Mouse (Mus musculus) kidney, adult 2 months (tissue): ENCODE results near the gene Trpm8. TPM values are rescaled to one million over a fixed set of nuclear protein-coding genes. Genes with fewer than 3 reads are reported as not detected.

ENCODE experiments used
- DNase-seq: peaks from one replicate; pipeline ENCODE4 v3.0.0; 2021
- H3K27ac ChIP-seq: fragments of 200-500 bp; 2 replicates; pipeline ENCODE4 v1.5.1; 2012; ENCODE audit warnings: low read depth, low read length, control low read depth, inconsistent platforms; ENCODE audit not compliant: insufficient read depth
- H3K27me3 ChIP-seq: fragments of 200-500 bp; replicated peaks from 2 replicates; pipeline ENCODE4 v1.6.1; 2012; ENCODE audit warnings: mild to moderate bottlenecking, moderate library complexity, low read length, inconsistent platforms; ENCODE audit not compliant: control insufficient read depth, insufficient read depth
- H3K36me3 ChIP-seq: fragments of 200-500 bp; 2 replicates; pipeline ENCODE4 v1.6.1; 2012; ENCODE audit warnings: mild to moderate bottlenecking, moderate library complexity, low read length, inconsistent platforms; ENCODE audit not compliant: control insufficient read depth, insufficient read depth
- H3K4me1 ChIP-seq: fragments of 200-500 bp; 2 replicates; pipeline ENCODE4 v1.6.1; 2011; ENCODE audit warnings: low read length; ENCODE audit not compliant: control insufficient read depth, insufficient read depth
- H3K4me3 ChIP-seq: fragments of 200-500 bp; 2 replicates; pipeline ENCODE4 v1.5.1; 2011; ENCODE audit warnings: mild to moderate bottlenecking, low read depth, low read length, control low read depth; ENCODE audit not compliant: insufficient read depth
- CTCF ChIP-seq: fragments of 200-500 bp; conservative IDR thresholded peaks from 2 replicates; pipeline ENCODE4 v1.5.1; 2011; ENCODE audit warnings: low read depth, mild to moderate bottlenecking, control low read depth, low read length, moderate library complexity, mixed read lengths; ENCODE audit not compliant: insufficient read depth, insufficient read length
- POLR2A ChIP-seq: fragments of 200-500 bp; IDR thresholded peaks from one replicate; pipeline ENCODE4 v1.6.1; 2011; ENCODE audit warnings: low read depth, low read length, control low read depth
- WGBS: fragments of 180-500 bp; shearing (Covaris S2); methylation state at CpG from one replicate; pipeline ENCODE4 v1.1.7; 2018; 5-methylcytosine and 5-hydroxymethylcytosine counted together
- polyA plus RNA-seq: library from polyadenylated mRNA; depleted of rRNA; stranded (reverse); fragments of >200 nt; gene quantifications from 2 replicates; pipeline ENCODE4 v1.2.3, GENCODE M21; 2012; rRNA removed

The Trpm8 gene
- polyA plus RNA-seq, 1 experiment, result not detected

GRCm38 (mm10) chr1:88429413-88429812 lies 152.0 kb downstream of the Trpm8 start:
- Histone ChIP-seq H3K4me1 (no peaks in the 10 kb centered on the region), H3K27me3 (no peaks in the 10 kb centered on the region), H3K27ac (no peak overlapping the region), H3K4me3 (no peak overlapping the region), H3K36me3 (no peaks in the 10 kb centered on the region)
- WGBS, result 29% methylated on average over 1 of the region's 1 CpGs
- DNase-seq, result peak; percentile 19
- no peak for TF ChIP-seq POLR2A
- TF ChIP-seq CTCF, result no peak

- no peak overlapping the region for H3K4me3 ChIP-seq
- WGBS, result 88% methylated on average over 4 of the region's 4 CpGs
- TF ChIP-seq POLR2A, result no peak
- no peak for TF ChIP-seq CTCF
- no peak for DNase-seq
- H3K4me1 ChIP-seq, result no peaks in the 10 kb centered on the region
- no peaks in the 10 kb centered on the region for H3K27me3 ChIP-seq
- no peaks in the 10 kb centered on the region for H3K36me3 ChIP-seq
- H3K27ac ChIP-seq, result no peak overlapping the region
Observed at GRCm38 (mm10) chr1:88431262-88431661, 153.8 kb downstream of the Trpm8 start.

GRCm38 (mm10) chr1:88432601-88433000 lies 155.1 kb downstream of the Trpm8 start:
- TF ChIP-seq POLR2A, result no peak
- TF ChIP-seq CTCF, result no peak
- 44% methylated on average over 3 of the region's 3 CpGs for WGBS
- Histone ChIP-seq H3K4me3 (no peak overlapping the region), H3K36me3 (no peaks in the 10 kb centered on the region), H3K27ac (no peak overlapping the region), H3K4me1 (no peaks in the 10 kb centered on the region), H3K27me3 (no peaks in the 10 kb centered on the region)
- DNase-seq, result no peak

- Histone ChIP-seq H3K4me1 (no peaks in the 10 kb centered on the region), H3K4me3 (no peak overlapping the region), H3K27me3 (no peaks in the 10 kb centered on the region), H3K27ac (no peak overlapping the region), H3K36me3 (no peaks in the 10 kb centered on the region)
- TF ChIP-seq POLR2A, result no peak
- TF ChIP-seq CTCF, result no peak
- no peak for DNase-seq
- WGBS, result 72% methylated on average over 6 of the region's 6 CpGs
Observed at GRCm38 (mm10) chr1:88433096-88433883, 155.8 kb downstream of the Trpm8 start.

DNA sequence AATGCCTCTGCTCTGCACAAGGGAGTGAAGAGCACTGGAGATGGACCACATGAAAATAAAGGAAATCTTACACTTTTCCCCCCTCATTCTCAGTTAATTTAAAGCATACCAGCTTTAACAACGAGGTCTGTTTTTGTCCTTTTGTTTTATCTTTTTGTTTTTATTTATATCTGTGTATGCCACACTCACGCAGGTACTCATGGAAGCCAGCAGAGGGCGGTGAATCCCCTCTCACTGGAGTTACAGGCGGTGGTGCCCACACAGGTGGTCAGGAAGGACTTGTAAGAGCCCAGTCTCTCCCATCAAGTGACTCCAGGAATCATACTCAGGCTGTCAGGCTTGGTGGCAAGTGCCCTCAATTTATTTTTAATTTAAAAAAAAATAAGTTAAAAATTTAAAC lies 156.6 kb downstream of the Trpm8 start:
- no peak for DNase-seq
- TF ChIP-seq POLR2A (no peak), CTCF (peak; percentile 31; the same call in 1 of the 2 replicates)
- no peak overlapping the region for H3K4me3 ChIP-seq
- 76% methylated on average over 4 of the region's 4 CpGs for WGBS
- no peaks in the 10 kb centered on the region for H3K27me3 ChIP-seq
- H3K4me1 ChIP-seq, result no peaks in the 10 kb centered on the region
- H3K36me3 ChIP-seq, result no peaks in the 10 kb centered on the region
- H3K27ac ChIP-seq, result no peak overlapping the region

DNA sequence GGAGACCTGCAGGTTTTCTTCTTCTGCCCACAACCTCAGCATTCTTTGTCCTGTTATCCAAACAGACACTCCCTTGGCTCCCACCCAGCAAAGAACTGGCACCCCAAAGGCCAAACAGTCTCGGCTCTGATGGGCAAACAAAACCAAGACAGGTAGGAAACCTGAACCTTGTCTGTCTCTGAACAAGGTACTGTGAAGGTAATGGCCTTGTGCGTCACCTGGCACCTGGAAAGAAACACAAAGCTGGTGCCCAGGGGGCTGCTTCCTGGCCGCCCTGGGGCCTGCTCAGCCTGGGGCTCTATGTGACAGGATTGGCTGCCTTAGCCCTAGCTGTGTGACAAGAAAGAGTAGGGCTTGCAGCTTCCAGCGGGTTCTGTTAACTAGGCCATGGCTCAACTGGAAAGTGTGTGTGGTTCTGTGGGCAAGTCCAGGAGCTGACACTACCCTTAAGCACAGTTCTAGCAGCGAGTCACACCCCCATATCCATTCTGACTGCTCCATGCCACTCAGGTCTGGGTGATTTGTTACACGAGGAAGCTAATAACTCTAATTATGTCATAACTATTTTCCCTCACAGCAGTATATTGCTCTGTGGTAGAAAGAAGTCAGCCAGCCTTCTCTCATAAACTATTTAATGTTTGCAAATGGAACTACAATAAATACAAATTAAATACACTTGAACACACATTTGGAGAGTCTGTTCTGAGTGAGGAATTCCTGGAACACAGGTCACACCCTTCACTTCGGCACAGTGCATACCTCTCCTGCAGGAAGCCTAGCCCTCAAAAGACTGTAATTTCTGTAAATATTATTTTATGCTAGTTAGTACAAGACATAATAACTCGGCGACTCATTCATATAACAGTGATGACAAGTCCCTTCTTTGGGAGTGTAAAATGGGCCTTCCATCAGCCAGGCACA lies 160.0 kb downstream of the Trpm8 start:
- Histone ChIP-seq H3K4me1 (no peaks in the 10 kb centered on the region), H3K4me3 (no peak overlapping the region), H3K27me3 (no peaks in the 10 kb centered on the region), H3K36me3 (no peaks in the 10 kb centered on the region), H3K27ac (no peak overlapping the region)
- TF ChIP-seq POLR2A (no peak), CTCF (no peak)
- 73% methylated on average over 9 of the region's 9 CpGs for WGBS
- DNase-seq, result no peak

Other genes with a start within 250 kb of the Trpm8 start
- gene Ugt1a10, start 222.3 kb upstream of the Trpm8 start, polyA plus RNA-seq, result 129 and 166 TPM in 2 replicates
- 3.2 and 5.1 TPM in 2 replicates for gene Ugt1a9, start 206.9 kb upstream of the Trpm8 start, polyA plus RNA-seq
- gene Ugt1a8, start 189.8 kb upstream of the Trpm8 start, polyA plus RNA-seq, result 0.20 and 0.22 TPM in 2 replicates
- 85.2 and 96.9 TPM in 2 replicates for gene Ugt1a7c, start 182.6 kb upstream of the Trpm8 start, polyA plus RNA-seq
- 8.5 and 10.5 TPM in 2 replicates for gene Ugt1a6b, start 174.4 kb upstream of the Trpm8 start, polyA plus RNA-seq
- gene Ugt1a6a, start 142.9 kb upstream of the Trpm8 start, polyA plus RNA-seq, result 20.9 and 21.1 TPM in 2 replicates
- 0.59 and 0.90 TPM in 2 replicates for gene Ugt1a5, start 111.6 kb upstream of the Trpm8 start, polyA plus RNA-seq
- 1,010 and 1,230 TPM in 2 replicates for gene Ugt1a2, start 77.1 kb upstream of the Trpm8 start, polyA plus RNA-seq
- gene Dnajb3, start 71.9 kb upstream of the Trpm8 start, polyA plus RNA-seq, result 1.6 and 1.9 TPM in 2 replicates
- gene Ugt1a1, start 65.7 kb upstream of the Trpm8 start, polyA plus RNA-seq, result 25.5 and 31.7 TPM in 2 replicates
- 0.08 TPM in 2 replicates for gene Mroh2a, start 50.7 kb upstream of the Trpm8 start, polyA plus RNA-seq
- gene Hjurp, start within 50 bp of the Trpm8 start, polyA plus RNA-seq, result 12.8 and 14.5 TPM in 2 replicates
- gene Spp2, start 129.3 kb downstream of the Trpm8 start, polyA plus RNA-seq, result 1,106 and 1,181 TPM in 2 replicates
- gene Glrp1, start 232.4 kb downstream of the Trpm8 start, polyA plus RNA-seq, result not detected in 2 replicates